Mouse (Mus musculus) WW6 (cell line): ENCODE measurements around the gene Luzp4.
"Not testable (repeated sequence)": the region's sequence is repeated elsewhere in the genome, so short reads cannot be mapped to it uniquely, and the experiment has no call there.

ENCODE experiments used
- DNase-seq: peaks from one replicate; pipeline ENCODE4 v3.0.0-alpha.2; 2013; ENCODE audit warnings: low read depth, low spot score

The Luzp4 gene

DNA sequence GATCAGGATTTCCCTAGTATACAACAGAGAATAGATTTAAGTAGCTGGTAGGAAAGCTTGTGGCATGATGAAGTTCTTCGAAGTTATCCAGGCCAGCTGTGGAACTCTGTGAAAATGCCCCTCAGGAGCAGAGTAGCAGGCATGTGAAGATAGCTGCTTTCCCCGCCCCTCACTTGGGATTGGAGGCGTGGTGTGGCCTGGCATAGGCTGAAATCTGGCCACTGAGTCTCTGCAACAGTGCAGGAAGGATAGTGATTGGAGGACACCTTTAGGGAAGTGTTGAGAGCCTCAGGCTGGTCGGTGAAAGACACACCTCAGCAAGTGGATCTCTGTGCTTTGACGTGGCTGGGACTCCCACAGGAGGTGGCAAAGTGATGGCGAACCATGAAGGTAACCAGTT is at the start of gene Luzp4:
Luzp4 (plus strand) TSS at position 301 of the 400 bp plus-strand sequence.
- not testable (repeated sequence) for DNase-seq

DNA sequence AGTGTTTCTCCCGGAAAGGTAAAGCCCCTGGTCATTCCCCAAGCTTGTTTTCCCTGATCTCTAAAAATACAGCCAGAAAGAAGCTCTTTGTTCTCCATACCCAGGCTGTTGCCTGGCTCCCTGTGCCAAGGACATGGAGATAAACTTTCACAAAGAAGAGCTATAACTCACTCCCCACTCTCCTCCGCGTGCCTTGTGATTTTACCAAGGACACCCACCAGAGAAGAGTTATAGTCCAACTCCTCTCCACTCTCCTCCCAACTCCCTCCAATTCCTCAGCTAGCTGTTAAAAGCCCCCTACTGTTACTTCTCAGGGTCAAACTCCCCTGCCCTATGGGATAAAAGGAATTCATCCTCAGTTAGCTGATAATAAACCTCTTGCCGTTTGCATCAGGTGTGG is 15.6 kb upstream of the Luzp4 start:
- not testable (repeated sequence) for DNase-seq
